Mouse (Mus musculus): ENCODE measurements around the gene S100z.

S100z gene

GRCm38 (mm10) chr13:95444291-95444690 lies 34.2 kb downstream of the S100z start:
- DNase-seq = no peak

- DNase-seq = no peak
These were observed 34.9 kb downstream of the S100z start for GRCm38 (mm10) chr13:95443376-95444233.

- DNase-seq = no peak
These were observed 35.6 kb downstream of the S100z start for GRCm38 (mm10) chr13:95442901-95443300.

GRCm38 (mm10) chr13:95439569-95439968 lies 39.0 kb downstream of the S100z start:
- DNase-seq = no peak

- DNase-seq = no peak
These were observed 46.8 kb downstream of the S100z start for GRCm38 (mm10) chr13:95431760-95432159.

GRCm38 (mm10) chr13:95427499-95427898 lies 51.0 kb downstream of the S100z start:
- no peak for DNase-seq
